Mouse (Mus musculus) kidney, postnatal 4 days (tissue): ENCODE measurements at regions not wholly inside any gene's neighbourhood (a gene's known extent, or its start where the extent isn't known, plus 50 kb on each side); places are given as distances from the start of the nearest gene placed in this dataset.

Experiments
- DNase-seq, 2 experiments: peaks; one replicate each; pipeline ENCODE4 v3.0.0; 2021; ENCODE audit warnings: mixed read lengths in 2 of 2

DNA sequence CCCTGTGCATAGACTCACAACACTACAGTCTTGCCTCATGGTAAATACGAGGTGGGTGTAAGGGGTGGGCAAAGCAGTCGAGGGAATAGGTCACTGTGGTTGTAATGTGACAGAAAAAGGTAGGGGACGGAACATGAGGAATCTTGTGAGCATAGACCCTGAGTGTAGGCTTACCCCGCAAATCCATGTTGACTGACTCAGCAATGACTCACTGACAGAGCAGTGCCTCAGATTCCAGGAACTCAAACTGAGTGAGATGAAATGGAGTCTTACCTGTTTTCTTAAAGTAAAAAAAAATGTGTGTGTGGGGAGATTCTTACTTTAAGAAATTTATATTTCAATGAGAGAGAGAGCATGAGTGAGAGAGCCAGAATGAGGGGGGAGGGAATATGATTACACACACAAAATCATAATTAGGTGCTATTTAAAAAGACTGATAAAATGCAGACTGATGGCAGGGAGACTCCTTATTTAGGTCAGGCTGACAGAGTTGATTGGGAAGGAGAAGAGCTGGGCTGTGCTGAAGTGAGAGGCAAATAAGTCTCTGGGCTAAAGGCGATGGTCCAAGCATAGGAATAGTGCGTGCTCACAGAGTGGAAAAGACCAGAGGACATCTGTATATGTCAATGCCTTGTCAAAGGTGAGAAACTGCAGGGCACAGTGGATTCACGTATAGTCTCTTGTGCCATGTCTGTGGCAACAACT is 631.0 kb upstream of the Fam160b2 start:
- DNase-seq, result no peak

DNA sequence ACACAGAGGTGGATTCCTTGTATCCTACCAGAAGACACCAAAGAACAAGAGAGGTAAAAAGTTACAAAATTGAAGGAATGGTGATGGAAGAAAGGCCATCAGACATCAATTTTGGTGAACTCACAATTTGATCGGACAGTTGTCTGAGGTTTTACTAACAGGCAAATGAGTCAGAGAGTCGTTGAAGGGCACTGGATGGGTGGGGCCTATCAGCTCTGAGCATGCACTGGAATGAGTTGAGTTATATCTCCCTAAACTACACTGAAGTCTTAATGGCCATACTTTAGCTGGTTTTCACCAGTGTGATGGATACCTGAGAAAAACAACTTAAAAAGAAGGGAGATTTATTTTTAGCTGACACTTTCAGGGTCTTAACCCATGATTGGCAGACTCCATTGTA is 630.3 kb upstream of the Fam160b2 start:
- DNase-seq, result no peak

DNA sequence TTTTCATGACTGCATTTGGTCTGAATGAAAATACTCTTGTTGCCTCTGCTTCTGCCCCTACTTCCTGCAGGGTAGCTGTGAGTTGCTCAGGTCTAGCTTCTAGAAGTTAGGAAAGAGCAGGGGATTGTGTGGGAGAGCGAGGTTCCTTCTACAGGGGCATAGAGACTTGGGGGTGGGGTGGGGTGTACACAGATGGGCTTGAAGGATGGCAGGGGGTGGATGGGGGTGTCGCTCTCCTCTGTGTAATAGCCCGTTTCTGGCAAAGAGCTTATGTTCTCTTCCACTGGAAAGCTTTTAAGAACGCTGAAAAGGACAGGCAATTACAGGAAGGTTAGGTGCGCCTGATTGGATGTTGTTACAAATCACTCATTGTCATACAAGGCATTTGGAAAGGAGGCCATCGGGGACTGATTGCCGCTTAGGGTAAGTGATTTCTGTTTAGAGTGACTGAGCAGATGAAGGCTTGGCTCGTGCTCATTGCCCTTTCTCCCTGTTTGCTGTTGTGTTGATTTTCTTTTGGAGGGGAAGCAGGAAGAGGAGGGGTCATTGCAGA is 629.3 kb upstream of the Fam160b2 start:
- no peak for DNase-seq

DNA sequence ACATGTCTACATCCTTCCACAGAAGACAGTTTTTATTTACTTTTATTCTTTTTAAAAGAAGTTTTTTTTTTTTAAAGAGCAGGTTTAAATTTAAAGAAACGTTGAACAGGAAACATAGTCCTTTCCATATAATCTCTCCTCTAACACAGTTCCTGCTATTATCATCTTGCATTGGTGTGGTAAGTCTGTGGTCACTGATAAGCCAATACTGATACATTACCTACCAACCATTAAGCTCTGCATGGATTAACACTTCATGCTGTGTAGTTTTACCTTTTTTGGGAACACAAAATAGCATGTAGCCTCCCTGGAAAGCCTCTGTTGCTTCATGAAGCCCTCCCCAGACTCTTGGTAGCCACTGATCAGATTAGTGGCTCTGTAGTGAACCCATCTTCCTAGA is 617.4 kb upstream of the Fam160b2 start:
- DNase-seq, result no peak

DNA sequence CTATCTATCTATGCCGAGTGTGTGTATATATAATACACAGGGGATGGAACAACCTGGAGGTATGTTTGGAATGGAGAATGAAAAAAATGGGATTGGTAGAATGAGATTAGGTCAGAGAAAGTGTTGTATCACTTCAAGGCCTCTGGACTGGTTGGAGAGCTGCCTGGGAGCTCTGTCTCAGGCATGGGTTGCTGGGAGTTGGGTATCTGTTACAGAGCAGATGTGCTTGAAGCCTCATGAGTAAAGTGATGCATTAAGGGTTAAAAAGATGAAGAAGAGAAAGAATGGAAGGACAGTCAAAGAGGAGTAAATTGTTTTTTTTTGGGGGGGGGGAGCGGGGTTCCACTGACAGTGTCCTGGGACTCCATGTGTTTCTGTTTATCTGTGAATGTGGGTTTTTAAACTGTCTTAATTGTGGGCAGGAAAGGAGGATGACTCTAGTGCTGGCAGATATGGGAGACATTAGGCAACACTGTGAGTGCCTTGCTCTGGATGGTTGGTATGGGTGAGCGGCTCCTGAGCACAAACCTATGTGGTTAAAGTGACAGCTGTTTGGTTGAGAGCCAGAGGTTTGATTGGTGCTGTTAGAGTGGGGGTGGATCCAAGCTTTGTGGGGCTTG is 611.8 kb upstream of the Fam160b2 start:
- no peak for DNase-seq

DNA sequence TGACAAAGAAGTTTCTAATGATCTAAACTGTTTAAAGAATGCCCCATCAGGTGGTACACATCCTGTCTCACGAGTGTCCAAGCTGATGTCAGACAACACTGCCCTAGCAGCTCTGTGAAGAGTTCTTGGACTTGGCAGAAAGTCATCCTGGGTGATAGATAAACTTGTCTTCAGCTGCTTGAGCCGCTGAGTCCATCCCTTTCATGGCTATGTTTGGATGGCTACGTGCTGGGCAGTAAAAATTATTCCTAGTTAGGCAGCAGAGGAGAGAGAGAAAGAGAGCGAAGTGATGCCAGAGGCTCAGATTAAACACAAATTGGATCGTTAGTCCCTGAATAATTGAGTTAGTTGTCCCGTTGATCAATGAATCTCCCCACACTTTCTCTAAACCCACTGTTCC is 603.8 kb upstream of the Fam160b2 start:
- DNase-seq, result no peak

DNA sequence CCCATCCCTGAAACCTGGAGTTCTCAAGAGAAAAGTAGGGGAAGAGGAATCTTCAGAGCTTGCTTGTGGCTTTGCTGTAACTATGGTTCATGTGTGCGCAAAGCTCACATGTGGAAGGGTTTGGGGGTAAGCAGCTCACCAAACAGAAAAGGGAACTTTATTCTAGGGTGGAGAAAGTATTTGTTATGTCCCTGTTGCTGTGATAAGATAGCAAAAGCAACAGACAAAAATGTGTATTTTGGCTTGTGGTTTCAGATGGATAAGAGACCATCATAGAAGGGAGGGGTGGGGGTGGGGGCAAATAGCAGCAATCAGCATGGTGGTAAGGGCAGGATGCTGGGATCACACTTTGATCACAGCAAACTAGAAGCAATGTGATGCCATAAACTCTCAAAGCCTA is 601.3 kb upstream of the Fam160b2 start:
- no peak for DNase-seq

DNA sequence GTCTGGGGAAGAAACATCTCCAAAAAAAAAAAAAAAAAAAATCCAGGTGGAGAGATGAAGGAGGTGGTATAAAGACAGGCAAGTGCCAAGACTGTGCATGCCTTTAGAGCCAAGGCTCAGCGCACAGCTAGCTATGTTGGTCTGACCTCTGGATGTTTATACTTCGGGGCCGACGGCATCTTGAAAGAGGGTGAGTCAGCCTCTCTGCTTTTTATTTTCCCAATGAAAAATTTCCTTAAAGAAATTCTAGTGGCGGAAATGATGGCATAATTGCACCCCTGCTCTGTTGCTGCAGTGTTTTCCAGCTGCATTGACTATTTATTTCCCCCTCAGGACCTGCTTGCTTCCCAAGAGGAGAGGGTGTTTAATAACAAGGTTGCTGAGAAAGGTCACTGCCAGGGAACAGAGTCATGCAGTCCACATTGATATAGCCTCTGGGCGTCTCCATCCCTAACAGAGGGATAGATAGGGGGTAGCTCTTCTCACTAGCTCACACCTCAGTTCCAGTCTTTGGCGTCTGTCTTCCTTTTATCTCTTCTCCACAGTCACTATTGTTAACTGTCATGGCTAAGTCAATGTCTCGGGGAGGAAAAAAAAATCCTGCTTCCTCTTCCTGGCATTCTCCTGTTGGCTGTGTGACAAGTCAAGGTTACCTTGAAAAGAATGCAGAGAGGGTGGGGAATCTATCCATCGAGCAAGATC is 599.7 kb upstream of the Fam160b2 start:
- DNase-seq, result no peak

DNA sequence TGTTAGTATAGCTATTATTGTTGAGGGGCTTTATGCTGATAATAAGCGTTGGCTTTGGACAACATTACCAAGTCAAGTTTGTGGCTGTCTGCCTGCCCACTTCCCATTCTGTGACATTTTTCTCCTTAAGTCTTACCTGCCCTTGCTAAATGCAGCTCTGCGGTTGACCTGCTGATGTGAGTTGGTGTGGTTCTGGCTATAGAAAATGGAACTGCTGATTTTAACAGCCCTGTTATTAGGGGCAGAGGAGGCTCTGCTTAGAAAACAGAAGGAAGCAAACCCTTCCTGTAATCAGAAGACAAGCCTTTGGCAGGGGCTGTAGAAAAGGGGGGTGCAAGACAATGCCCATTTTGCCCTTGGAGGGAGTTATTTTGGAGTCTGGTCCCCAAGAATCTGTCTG is 594.6 kb upstream of the Fam160b2 start:
- no peak for DNase-seq

DNA sequence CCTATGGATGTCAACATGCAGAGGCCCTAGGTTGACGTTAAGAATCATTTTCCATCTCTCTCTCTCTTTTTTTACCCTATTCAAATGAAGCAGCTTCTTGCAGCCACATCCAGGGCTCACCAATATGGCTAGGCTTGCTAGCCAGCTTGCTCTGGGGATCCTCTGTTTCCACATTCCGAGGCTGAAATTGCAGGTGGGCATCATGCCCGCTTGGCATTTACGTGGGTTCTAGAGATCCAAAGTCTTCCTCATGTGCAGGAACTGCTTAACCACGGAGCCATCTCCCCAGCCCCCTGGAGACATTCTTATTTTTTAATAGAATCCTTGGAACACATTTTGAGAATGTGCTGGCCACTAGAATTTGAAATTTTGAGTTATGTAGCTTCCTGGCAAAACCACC is 592.9 kb upstream of the Fam160b2 start:
- DNase-seq, result no peak

DNA sequence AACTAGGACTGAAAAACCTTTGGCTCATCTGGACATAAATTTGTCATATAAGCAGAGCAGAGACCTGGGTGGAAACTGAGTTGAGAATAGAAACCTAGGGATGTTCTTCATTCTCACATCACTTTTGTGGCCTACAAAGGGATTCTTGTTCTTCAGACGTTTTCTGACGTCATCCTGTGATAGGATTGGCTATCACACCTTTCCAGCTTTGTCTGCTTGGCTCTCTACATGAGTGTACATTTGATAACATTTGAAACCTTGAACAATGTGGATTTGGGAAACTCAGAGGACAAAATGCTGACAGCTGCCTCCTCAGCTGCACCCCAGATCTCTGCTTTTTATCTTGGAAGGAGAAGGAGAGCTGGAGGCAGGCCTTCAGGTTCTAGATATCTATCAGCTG is 589.7 kb upstream of the Fam160b2 start:
- no peak for DNase-seq

DNA sequence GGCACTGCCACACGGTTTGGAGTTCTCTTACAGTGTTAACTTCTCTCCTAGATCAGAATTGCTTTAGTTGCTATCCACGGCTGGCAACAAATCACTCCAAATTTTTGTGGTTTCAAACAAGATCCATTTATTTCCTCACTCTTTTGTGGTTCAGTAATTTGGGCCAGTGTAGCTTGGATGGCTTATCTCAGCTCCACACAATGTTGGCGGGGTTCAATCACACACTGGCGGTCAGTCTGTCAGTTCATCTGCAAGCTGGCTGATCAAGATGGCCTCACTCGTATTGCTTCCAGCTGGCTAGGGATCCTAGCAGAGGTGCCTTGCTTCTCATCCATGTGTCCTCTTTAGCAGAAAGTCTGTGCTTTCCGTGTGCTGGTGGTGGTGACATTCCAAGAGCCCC is 577.7 kb upstream of the Fam160b2 start:
- no peak for DNase-seq

DNA sequence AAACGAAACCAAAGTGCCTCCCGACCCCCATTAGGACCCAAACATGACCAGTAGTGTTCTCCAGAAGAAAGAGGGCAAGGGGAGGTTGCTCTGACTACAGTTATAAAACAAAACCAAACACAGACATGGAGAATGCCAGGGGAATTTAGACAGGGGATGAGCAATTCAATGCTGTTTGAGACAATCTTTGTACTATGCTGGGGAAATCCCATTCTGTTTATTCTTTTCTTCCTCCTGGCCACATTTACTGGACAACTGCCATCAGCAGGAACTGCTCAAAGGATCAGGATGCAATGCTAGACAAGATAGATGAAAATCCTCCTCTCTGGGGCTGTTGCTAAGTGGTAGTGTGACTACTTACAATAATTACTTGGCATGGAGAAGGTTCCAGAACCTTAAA is 574.5 kb upstream of the Fam160b2 start:
- no peak for DNase-seq

DNA sequence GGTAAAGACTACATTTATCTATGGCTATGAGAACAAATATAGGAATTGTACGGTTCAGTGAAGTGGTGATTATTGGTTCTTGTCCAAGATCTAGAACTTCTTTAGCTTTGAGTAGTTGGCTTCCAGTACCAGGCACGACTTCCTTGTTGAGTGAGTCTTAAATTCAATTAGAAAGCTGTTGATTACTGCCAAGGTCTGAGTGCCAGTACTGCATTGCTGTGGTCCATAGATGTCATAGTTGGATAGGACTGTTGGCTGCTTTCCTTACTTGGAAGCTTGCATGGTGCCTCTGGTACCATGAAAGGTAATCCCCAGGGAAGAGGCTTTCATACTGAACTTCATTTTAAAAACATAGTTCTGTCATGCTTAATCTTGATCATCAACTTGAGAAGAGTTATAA is 559.9 kb upstream of the Fam160b2 start:
- DNase-seq, result no peak

DNA sequence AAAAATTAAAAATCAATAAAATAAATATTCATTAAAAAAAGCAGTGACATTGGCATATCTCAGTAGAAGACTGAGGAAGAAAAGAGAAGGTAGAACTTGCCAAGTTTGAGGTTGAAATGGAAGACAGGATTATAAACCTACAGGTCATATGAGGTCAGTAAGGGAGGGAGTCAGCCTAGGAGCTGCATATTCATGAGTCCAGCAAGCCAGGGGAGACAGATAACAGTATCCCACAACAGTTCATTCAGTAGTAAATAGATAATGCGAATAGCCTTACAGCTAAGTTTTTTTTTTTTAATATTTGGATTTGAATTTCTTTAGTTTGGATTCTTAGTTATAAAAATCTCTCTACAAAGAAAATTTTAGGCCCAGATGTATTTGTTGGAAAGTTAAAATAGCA is 542.8 kb upstream of the Fam160b2 start:
- no peak for DNase-seq

DNA sequence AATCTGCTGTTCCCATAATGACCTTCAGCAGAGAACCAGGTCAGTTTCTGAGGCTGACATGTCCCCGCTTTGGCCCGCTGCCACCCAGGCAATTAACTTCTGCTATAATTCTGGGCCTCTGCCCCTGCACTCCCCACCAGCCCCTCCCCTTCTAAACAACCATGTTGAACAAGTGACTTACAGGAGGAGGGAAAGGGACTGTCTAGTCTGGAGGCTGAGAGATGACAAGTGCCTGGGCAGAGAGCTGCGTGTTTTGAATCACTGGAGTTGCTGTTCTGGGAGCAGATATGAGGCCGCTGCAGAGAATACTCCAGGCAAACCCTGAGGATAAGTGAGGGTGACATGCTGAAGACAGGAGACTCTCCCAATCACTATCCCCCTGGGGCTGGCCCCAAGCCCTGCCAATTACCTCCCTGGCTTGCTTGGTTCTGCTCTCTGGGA is 530.2 kb upstream of the Fam160b2 start:
- DNase-seq, result peak; percentile 43 to 53

DNA sequence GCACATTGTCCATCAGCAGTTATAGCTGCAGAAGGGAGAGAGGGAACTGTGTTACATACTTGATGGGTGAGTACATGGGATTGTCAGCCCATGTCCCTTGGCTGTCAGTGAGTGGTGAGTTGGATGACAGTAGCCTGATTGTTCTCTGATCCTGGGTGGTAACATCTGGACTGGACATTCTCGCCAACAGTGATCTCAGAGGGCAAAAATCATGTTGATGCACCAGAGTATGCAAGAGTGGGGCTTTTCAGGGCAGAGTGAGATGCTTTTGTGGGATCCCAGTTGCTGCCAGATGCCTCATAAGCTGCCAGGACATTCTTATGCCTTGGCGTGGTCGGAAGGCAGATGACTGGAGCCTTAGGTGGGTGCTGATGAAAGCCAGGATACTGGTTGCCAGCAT is 528.9 kb upstream of the Fam160b2 start:
- DNase-seq, result no peak

DNA sequence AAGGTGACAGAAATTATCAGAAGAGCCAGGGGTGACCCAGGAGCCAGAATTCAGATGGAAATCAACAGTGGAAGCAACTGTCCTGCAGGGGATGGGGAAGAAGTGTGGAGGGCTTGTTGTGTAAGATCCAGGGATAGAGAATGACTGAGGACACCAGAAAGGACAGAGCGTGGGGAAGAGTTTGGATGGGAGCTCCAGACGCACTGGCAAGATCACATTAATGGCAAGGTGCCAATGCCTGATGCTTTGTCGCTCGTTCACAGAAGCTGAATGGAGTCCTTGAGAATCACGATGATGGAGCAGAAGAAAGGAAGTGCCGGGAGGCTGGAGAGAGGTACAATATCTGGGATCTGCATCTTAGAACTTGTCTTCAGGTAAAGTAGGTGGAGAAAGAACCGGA is 519.0 kb upstream of the Fam160b2 start:
- no peak for DNase-seq

DNA sequence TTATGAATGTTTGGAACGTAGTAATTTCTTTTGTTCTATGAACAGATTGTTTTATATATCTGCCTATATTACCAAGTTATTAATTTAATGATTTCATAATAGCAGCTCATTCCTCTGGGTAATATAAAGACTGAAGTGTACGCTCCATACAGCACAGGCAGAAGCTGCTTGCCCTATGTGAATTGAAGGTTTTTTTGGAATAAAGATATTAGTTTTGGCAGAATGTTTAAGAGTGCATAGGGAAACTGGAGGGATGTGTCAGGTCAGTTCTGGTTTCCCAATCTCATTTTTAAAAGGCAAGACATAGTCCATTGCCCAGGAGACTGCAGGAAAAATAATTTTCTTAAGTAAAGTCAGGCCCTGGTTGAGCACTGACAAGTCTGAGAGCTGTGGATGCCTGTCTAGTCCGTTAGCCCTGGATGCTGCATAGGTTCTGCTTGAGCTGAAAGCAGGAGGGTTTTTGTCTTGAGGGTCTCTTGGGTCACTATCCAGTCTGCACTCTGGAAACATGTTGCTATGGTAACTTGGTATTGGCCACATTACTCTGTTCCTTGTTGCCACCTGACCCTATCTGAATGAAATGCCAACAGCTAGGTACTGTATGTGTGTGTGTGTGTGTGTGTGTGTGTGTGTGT is 516.3 kb upstream of the Fam160b2 start:
- DNase-seq, result no peak

DNA sequence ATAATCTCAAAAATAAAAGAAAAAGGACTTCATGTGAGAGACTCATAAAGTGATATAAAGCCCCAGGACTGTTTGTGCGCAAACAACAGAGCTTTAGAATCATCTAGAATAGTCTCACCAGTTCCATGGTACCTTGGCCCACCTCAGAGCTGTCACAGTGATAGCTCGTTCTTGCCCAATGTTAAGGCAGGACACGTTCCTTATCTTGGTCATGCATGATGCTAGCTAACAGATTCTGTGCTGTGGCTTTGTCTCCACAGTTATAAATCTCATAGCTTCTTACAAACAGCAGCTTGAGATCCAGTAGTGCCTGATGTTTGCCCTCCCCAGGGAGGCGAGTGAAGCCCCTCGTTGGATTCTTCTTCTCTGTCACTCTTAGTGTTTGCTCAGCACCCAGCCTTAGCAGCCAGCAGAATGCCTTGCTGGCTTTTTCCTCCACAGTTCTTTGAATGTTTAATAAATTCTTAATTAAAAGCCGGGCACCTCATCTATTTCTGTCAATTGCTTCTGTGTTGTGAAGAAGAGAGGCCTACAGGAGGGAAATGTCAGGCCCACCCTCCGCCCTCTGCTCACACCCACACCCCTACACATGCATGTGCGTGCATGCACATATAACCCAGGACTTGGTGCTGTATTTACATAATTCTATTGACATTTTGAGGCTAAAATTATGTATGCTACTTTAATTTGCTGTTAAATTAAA is 515.6 kb upstream of the Fam160b2 start:
- DNase-seq, result no peak

DNA sequence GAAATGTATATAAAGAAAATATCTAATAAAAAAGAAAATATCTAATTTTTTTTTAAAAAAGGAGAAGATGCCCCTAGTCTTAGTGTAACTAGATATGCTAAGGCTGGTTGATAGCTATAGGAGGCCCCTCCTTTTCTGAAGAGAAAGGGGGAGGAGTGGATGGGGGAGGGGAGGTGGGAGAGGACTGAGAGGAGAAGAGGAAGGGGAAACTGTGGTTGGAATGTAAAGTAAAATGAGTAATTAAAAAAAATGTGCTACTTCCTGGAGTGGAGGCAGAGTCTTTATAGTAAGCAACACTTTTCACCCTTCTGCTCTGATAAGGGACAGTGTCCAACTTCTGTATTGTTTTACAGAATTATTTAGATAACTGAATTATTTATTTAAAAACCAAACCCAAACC is 513.6 kb upstream of the Fam160b2 start:
- no peak for DNase-seq

DNA sequence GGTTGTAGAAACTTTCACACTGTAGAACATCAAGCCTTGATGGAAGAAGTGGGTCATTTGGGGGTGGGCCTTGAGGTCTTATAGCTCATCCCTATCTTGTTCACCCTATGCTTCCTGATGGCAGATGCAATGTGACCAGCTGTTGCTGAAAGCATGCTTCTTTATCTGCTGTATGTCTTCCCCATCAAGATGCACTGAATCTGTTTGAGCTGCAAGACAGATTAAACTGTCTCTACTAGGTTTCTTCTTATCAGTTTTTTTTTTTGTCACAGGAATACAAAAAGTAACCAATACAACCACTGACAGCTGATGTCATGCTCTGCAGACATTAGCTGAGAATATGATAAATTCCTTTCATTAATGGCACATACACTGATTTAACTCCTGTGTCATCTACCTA is 505.0 kb upstream of the Fam160b2 start:
- no peak for DNase-seq

DNA sequence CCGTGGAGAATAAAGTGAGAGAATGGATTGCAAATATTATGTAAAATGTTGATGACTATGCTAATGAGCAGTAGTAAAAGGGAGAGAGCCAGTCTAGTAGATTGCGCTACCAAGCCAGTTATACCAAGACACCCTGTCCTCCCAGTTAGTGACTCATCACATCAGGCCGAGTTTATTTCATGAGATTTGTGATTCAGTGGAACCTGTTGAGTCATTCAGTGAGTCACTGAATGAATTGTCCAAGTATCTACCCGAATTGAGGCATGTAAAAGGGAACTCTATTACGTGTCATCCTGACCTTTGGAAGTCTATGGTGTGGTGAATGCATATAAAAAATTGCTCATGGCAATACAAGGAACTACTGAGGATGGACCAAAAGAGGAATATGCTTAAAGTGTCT is 504.3 kb upstream of the Fam160b2 start:
- no peak for DNase-seq
